Mouse (Mus musculus) limb, embryonic 10.5 days (tissue): ENCODE measurements around the gene Sez6l. TPM values are rescaled to one million over a fixed set of nuclear protein-coding genes. Genes with fewer than 3 reads are reported as not detected.
A peak's percentile ranks its signal among the peaks of the same experiment; 100 is the strongest.

Experiments used
- DNase-seq: peaks from one replicate; pipeline ENCODE4 v3.0.0-alpha.2; 2017; ENCODE audit warnings: low spot score
- H3K27ac ChIP-seq: fragments of 300-500 bp; sonication (generic); 2 replicates; pipeline ENCODE4 v1.5.1; 2016; ENCODE audit warnings: mild to moderate bottlenecking
- H3K27me3 ChIP-seq: fragments of 300-500 bp; sonication (generic); 2 replicates; pipeline ENCODE4 v1.6.1; 2016; ENCODE audit warnings: low read depth, mild to moderate bottlenecking; ENCODE audit not compliant: poor library complexity, severe bottlenecking
- H3K36me3 ChIP-seq: fragments of 300-500 bp; sonication (generic); 2 replicates; pipeline ENCODE4 v1.6.1; 2016; ENCODE audit warnings: mild to moderate bottlenecking, moderate library complexity
- H3K4me1 ChIP-seq: fragments of 300-500 bp; sonication (generic); 2 replicates; pipeline ENCODE4 v1.6.1; 2016
- H3K4me3 ChIP-seq: fragments of 300-500 bp; sonication (generic); 2 replicates; pipeline ENCODE4 v1.5.1; 2016; ENCODE audit warnings: mild to moderate bottlenecking, moderate library complexity
- H3K9me3 ChIP-seq: fragments of 300-500 bp; sonication (generic); replicated peaks from 2 replicates; pipeline ENCODE4 v1.6.1; 2016; ENCODE audit warnings: mild to moderate bottlenecking
- WGBS: fragments of 180-500 bp; shearing (Covaris S2); methylation state at CpG from one replicate; pipeline ENCODE4 v1.1.7; 2016; 5-methylcytosine and 5-hydroxymethylcytosine counted together
- polyA plus RNA-seq: library from polyadenylated mRNA; unstranded; fragments of >200 nt; fragmentation: Nextera tagmentation; extraction: Ambion mirVana; gene quantifications from 2 replicates; pipeline ENCODE4 v1.2.1, GENCODE M21; 2016

Gene Sez6l
- polyA plus RNA-seq, 1 experiment from 2014 or later, result 0.16 TPM

GRCm38 (mm10) chr5:112394779-112395443 lies 182.1 kb downstream of the Sez6l start, which contains the start of gene Asphd2:
Asphd2 (minus strand) TSS chr5:112394866.
- 2% methylated on average over 65 of the region's 67 CpGs for WGBS
- Histone ChIP-seq H3K27me3 (peaks cover 38% of the 10 kb centered on the region), H3K36me3 (peaks cover 14% of the 10 kb centered on the region), H3K9me3 (no peaks in the 10 kb centered on the region), H3K27ac (peak within 1 kb of the TSS; percentile 93), H3K4me3 (peak within 1 kb of the TSS; percentile 70), H3K4me1 (peaks cover 33% of the 10 kb centered on the region)
- peak; percentile 89 for DNase-seq

- peaks cover 33% of the 10 kb centered on the region for H3K4me1 ChIP-seq
- peak overlapping the region; percentile 70 for H3K4me3 ChIP-seq
- peaks cover 17% of the 10 kb centered on the region for H3K36me3 ChIP-seq
- H3K9me3 ChIP-seq, result no peaks in the 10 kb centered on the region
- DNase-seq, result no peak
- H3K27me3 ChIP-seq, result peaks cover 38% of the 10 kb centered on the region
- under 1% methylated on average over 27 of the region's 28 CpGs for WGBS
- peak overlapping the region; percentile 93 for H3K27ac ChIP-seq
Observed at GRCm38 (mm10) chr5:112394415-112394763, 182.6 kb downstream of the Sez6l start.

- Histone ChIP-seq H3K36me3 (peaks cover 18% of the 10 kb centered on the region), H3K9me3 (no peaks in the 10 kb centered on the region), H3K4me1 (peaks cover 33% of the 10 kb centered on the region), H3K27me3 (peaks cover 38% of the 10 kb centered on the region), H3K27ac (peak overlapping the region; percentile 93), H3K4me3 (peak overlapping the region; percentile 70)
- 12% methylated on average over 18 of the region's 18 CpGs for WGBS
- DNase-seq, result no peak
Observed at GRCm38 (mm10) chr5:112393741-112394414, 183.1 kb downstream of the Sez6l start.

GRCm38 (mm10) chr5:112391676-112392323 lies 185.2 kb downstream of the Sez6l start:
- WGBS, result 68% methylated on average over 27 of the region's 27 CpGs
- Histone ChIP-seq H3K4me1 (peaks cover 33% of the 10 kb centered on the region), H3K27me3 (peaks cover 38% of the 10 kb centered on the region)

GRCm38 (mm10) chr5:112391002-112391401 lies 186.0 kb downstream of the Sez6l start:
- H3K4me1 ChIP-seq, result peaks cover 27% of the 10 kb centered on the region
- DNase-seq, result no peak
- WGBS, result 46% methylated on average over 16 of the region's 16 CpGs
- no peak overlapping the region for H3K27ac ChIP-seq
- peaks cover 32% of the 10 kb centered on the region for H3K36me3 ChIP-seq
- H3K9me3 ChIP-seq, result no peaks in the 10 kb centered on the region
- peaks cover 38% of the 10 kb centered on the region for H3K27me3 ChIP-seq
- no peak overlapping the region for H3K4me3 ChIP-seq

More at GRCm38 (mm10) chr5:112391676-112392323, 185.2 kb downstream of the Sez6l start:
- DNase-seq, result no peak
- Histone ChIP-seq H3K27ac (no peak overlapping the region), H3K36me3 (peaks cover 24% of the 10 kb centered on the region), H3K4me3 (no peak overlapping the region), H3K9me3 (no peaks in the 10 kb centered on the region)

- 74% methylated on average over 9 of the region's 9 CpGs for WGBS
- peaks cover 36% of the 10 kb centered on the region for H3K27me3 ChIP-seq
- peaks cover 16% of the 10 kb centered on the region for H3K4me1 ChIP-seq
- H3K4me3 ChIP-seq, result no peak overlapping the region
- H3K9me3 ChIP-seq, result no peaks in the 10 kb centered on the region
- H3K36me3 ChIP-seq, result peaks cover 43% of the 10 kb centered on the region
- no peak for DNase-seq
- no peak overlapping the region for H3K27ac ChIP-seq
Observed at GRCm38 (mm10) chr5:112389352-112389751, 187.6 kb downstream of the Sez6l start.

GRCm38 (mm10) chr5:112385973-112386372 lies 191.0 kb downstream of the Sez6l start:
- Histone ChIP-seq H3K9me3 (no peaks in the 10 kb centered on the region), H3K4me3 (no peak overlapping the region), H3K27me3 (0 out of 2 replicates have a peak, but pooled peaks cover 2% of the 10 kb centered on the region), H3K4me1 (peaks cover 5% of the 10 kb centered on the region), H3K27ac (no peak overlapping the region), H3K36me3 (peaks cover 34% of the 10 kb centered on the region)
- 74% methylated on average over 2 of the region's 2 CpGs for WGBS
- no peak for DNase-seq

GRCm38 (mm10) chr5:112384805-112385472 lies 192.0 kb downstream of the Sez6l start:
- Histone ChIP-seq H3K4me1 (peaks cover 5% of the 10 kb centered on the region), H3K36me3 (peaks cover 33% of the 10 kb centered on the region), H3K9me3 (no peaks in the 10 kb centered on the region), H3K27me3 (no peaks in the 10 kb centered on the region), H3K4me3 (no peak overlapping the region), H3K27ac (no peak overlapping the region)
- DNase-seq, result no peak
- WGBS, result 93% methylated on average over 13 of the region's 13 CpGs

GRCm38 (mm10) chr5:112382641-112383330 lies 194.2 kb downstream of the Sez6l start:
- no peak overlapping the region for H3K27ac ChIP-seq
- H3K4me1 ChIP-seq, result peaks cover 5% of the 10 kb centered on the region
- H3K36me3 ChIP-seq, result peaks cover 49% of the 10 kb centered on the region
- H3K27me3 ChIP-seq, result no peaks in the 10 kb centered on the region
- 72% methylated on average over 16 of the region's 17 CpGs for WGBS
- no peak overlapping the region for H3K4me3 ChIP-seq
- no peaks in the 10 kb centered on the region for H3K9me3 ChIP-seq
- DNase-seq, result no peak

GRCm38 (mm10) chr5:112382042-112382441 lies 194.9 kb downstream of the Sez6l start:
- Histone ChIP-seq H3K36me3 (peaks cover 52% of the 10 kb centered on the region), H3K27me3 (no peaks in the 10 kb centered on the region), H3K4me1 (peaks cover 5% of the 10 kb centered on the region), H3K4me3 (no peak overlapping the region), H3K9me3 (no peaks in the 10 kb centered on the region), H3K27ac (no peak overlapping the region)
- no peak for DNase-seq
- 81% methylated on average over 9 of the region's 9 CpGs for WGBS

- H3K4me1 ChIP-seq, result peaks cover 5% of the 10 kb centered on the region
- peaks cover 46% of the 10 kb centered on the region for H3K36me3 ChIP-seq
- no peaks in the 10 kb centered on the region for H3K9me3 ChIP-seq
- WGBS, result 87% methylated on average over 11 of the region's 11 CpGs
- H3K27me3 ChIP-seq, result no peaks in the 10 kb centered on the region
- no peak overlapping the region for H3K4me3 ChIP-seq
- no peak overlapping the region for H3K27ac ChIP-seq
- DNase-seq, result no peak
Observed at GRCm38 (mm10) chr5:112381154-112381553, 195.8 kb downstream of the Sez6l start.

GRCm38 (mm10) chr5:112378716-112379115 lies 198.3 kb downstream of the Sez6l start:
- H3K27me3 ChIP-seq, result no peaks in the 10 kb centered on the region
- H3K36me3 ChIP-seq, result peaks cover 58% of the 10 kb centered on the region
- DNase-seq, result no peak
- no peak overlapping the region for H3K27ac ChIP-seq
- H3K4me1 ChIP-seq, result peaks cover 9% of the 10 kb centered on the region
- H3K9me3 ChIP-seq, result no peaks in the 10 kb centered on the region
- no peak overlapping the region for H3K4me3 ChIP-seq
- WGBS, result 80% methylated on average over 6 of the region's 6 CpGs
